Mouse (Mus musculus): ENCODE results near the gene Mark3. TPM values are rescaled to one million over a fixed set of nuclear protein-coding genes. Genes with fewer than 3 reads are reported as not detected.

Gene Mark3
- total and polyA plus RNA-seq, 3 experiments = 43.9 to 71.6 TPM; not detected in 1

DNA sequence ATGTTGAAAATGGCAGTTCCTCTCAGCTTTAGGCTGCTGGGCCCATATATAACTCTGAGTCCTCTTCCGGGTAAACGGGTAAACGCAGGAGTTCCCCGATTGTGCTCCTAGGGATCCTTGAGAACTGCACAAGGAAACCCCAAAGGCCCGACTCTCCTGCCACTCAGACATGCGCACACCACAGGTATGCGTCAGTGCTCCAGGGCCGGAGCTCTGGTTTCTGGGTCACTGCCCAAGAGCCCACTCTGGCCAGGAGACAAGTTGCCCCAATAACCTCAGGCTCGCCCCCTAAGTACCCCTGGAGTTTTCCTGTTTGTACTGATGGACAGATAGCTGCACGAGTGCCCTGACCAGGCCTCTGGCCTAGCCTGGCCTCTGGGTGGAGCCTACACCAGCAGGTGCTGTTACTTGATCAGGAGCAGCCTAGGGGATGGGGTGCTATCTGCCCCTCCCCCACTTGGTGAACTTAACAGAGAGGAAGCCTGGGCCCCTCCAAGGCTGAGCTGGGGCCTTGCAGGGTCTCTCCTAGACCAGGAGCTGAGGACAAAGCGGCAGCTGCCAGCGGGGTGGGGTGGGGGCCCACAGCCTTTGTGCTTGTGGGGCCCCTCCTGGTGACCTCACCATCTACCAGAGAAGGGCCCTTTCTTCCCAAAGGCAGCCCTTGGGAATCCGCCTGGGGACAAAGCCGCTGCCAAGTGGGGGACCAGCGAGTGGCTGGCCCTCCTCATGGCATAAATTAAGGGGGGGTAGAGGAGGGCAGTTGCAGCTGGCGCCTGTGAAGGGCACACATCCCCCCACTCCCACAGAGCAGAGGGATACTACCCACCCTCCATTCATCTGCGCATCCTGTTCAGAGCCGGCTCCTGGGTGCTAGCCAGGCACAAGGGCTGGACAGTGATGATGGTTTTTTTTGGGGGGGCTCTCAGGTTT lies 119.3 kb downstream of the Mark3 start:
- Histone ChIP-seq H3K27me3 (ENCODE audit: control insufficient read depth in 1 of 2, insufficient read depth in 2 of 2, low read length in 2 of 2) (no peaks in the 10 kb centered on the region), H3K36me3 (ENCODE audit: control insufficient read depth in 1 of 2, insufficient read depth in 2 of 2, low read length in 2 of 2) (no peaks in the 10 kb centered on the region), H3K9me3 (replicated peaks; ENCODE audit: insufficient read depth, low read length) (no peaks in the 10 kb centered on the region), H3K4me3 (ENCODE audit: control insufficient read depth in 1 of 2, insufficient read depth in 1 of 2, low read depth in 2 of 2, low read length in 2 of 2) (no peak overlapping the region), H3K27ac (ENCODE audit: control insufficient read depth, low read depth, low read length) (no peak overlapping the region), H3K79me2 (ENCODE audit: control insufficient read depth, insufficient read depth, low read length, poor library complexity) (no peaks in the 10 kb centered on the region), H3K9ac (ENCODE audit: control insufficient read depth, low read depth, low read length, poor library complexity, severe bottlenecking) (no peak overlapping the region), H3K4me1 (ENCODE audit: control insufficient read depth in 1 of 2, insufficient read depth in 2 of 2, low read length in 2 of 2) (no peaks in the 10 kb centered on the region)
- DNase-seq (ENCODE audit: low read depth, low spot score) = no peak
- TF ChIP-seq POLR2A (IDR thresholded peaks at IDR 0.05; ENCODE audit: control insufficient read depth in 1 of 2, insufficient read depth in 1 of 2, low read depth in 1 of 2, low read length in 2 of 2, poor library complexity in 1 of 2) (no peak), ETS1 (IDR thresholded peaks at IDR 0.05; ENCODE audit: low read depth, low read length) (no peak), ZNF384 (IDR thresholded peaks at IDR 0.05; ENCODE audit: low read depth, low read length) (no peak), MAZ (IDR thresholded peaks at IDR 0.05; ENCODE audit: low read depth, low read length) (no peak)

- no peaks in the 10 kb centered on the region for H3K36me3 ChIP-seq (ENCODE audit: control insufficient read depth in 1 of 2, insufficient read depth in 2 of 2, low read length in 2 of 2)
- no peaks in the 10 kb centered on the region for H3K79me2 ChIP-seq (ENCODE audit: control insufficient read depth, insufficient read depth, low read length, poor library complexity)
- TF ChIP-seq GATA1 (IDR thresholded peaks at IDR 0.05; ENCODE audit: low read depth, low read length) (no peak), BHLHE40 (IDR thresholded peaks at IDR 0.05; ENCODE audit: borderline replicate concordance, low read depth, low read length) (no peak), MYB (IDR thresholded peaks at IDR 0.05; ENCODE audit: low read depth, low read length) (no peak), ETS1 (IDR thresholded peaks at IDR 0.05; ENCODE audit: low read depth, low read length) (no peak), TAL1 (IDR thresholded peaks at IDR 0.05; ENCODE audit: low read length) (no peak)
- no peaks in the 10 kb centered on the region for H3K9me3 ChIP-seq (replicated peaks; ENCODE audit: insufficient read depth, low read length)
- no peak for DNase-seq (ENCODE audit: low read depth, low spot score)
- H3K9ac ChIP-seq (ENCODE audit: control insufficient read depth, low read depth, low read length, poor library complexity, severe bottlenecking) = no peak overlapping the region
- no peak overlapping the region for H3K27ac ChIP-seq (ENCODE audit: control insufficient read depth, low read depth, low read length)
- H3K27me3 ChIP-seq (ENCODE audit: control insufficient read depth in 1 of 2, insufficient read depth in 2 of 2, low read length in 2 of 2) = no peaks in the 10 kb centered on the region
- no peak overlapping the region for H3K4me3 ChIP-seq (ENCODE audit: control insufficient read depth in 1 of 2, insufficient read depth in 1 of 2, low read depth in 2 of 2, low read length in 2 of 2)
- no peaks in the 10 kb centered on the region for H3K4me1 ChIP-seq (ENCODE audit: control insufficient read depth in 1 of 2, insufficient read depth in 2 of 2, low read length in 2 of 2)
Measured at GRCm38 (mm10) chr12:111694271-111694781, 120.0 kb downstream of the Mark3 start.

- no peaks in the 10 kb centered on the region for H3K36me3 ChIP-seq (ENCODE audit: control insufficient read depth in 1 of 2, insufficient read depth in 2 of 2, low read length in 2 of 2)
- no peak for DNase-seq (ENCODE audit: low read depth, low spot score)
- no peaks in the 10 kb centered on the region for H3K79me2 ChIP-seq (ENCODE audit: control insufficient read depth, insufficient read depth, low read length, poor library complexity)
- no peak overlapping the region for H3K27ac ChIP-seq (ENCODE audit: control insufficient read depth, low read depth, low read length)
- no peak for TF ChIP-seq USF2 (IDR thresholded peaks at IDR 0.05; ENCODE audit: borderline replicate concordance in 1 of 2, insufficient read depth in 1 of 2, low read depth in 1 of 2, low read length in 2 of 2)
- TF ChIP-seq CHD2 (IDR thresholded peaks at IDR 0.05; ENCODE audit: low read length) = no peak
- TF ChIP-seq MAFK (IDR thresholded peaks at IDR 0.05; ENCODE audit: borderline replicate concordance, low read depth, low read length) = no peak
- no peak for TF ChIP-seq EP300 (IDR thresholded peaks at IDR 0.05; ENCODE audit: low read depth in 1 of 2, low read length in 2 of 2)
- no peak for TF ChIP-seq GATA1 (IDR thresholded peaks at IDR 0.05; ENCODE audit: low read depth, low read length)
- TF ChIP-seq USF1 (IDR thresholded peaks at IDR 0.05; ENCODE audit: low read depth, low read length) = no peak
- TF ChIP-seq SMC3 (IDR thresholded peaks at IDR 0.05; ENCODE audit: low read depth, low read length) = no peak
- no peak for TF ChIP-seq ETS1 (IDR thresholded peaks at IDR 0.05; ENCODE audit: low read depth, low read length)
- TF ChIP-seq UBTF (IDR thresholded peaks at IDR 0.05; ENCODE audit: borderline replicate concordance, insufficient read depth, low read depth, low read length) = no peak
- TF ChIP-seq CTCF (IDR thresholded peaks at IDR 0.05 in 2 of 3, conservative IDR thresholded peaks at IDR 0.05 in 1 of 3; ENCODE audit: control insufficient read depth in 1 of 3, insufficient read depth in 1 of 3, low read depth in 2 of 3, low read length in 3 of 3, poor library complexity in 1 of 3, severe bottlenecking in 1 of 3) = no peak
- TF ChIP-seq KAT2A (conservative IDR thresholded peaks at IDR 0.05; ENCODE audit: low read depth, low read length) = no peak
- TF ChIP-seq POLR2A (IDR thresholded peaks at IDR 0.05; ENCODE audit: control insufficient read depth in 1 of 2, insufficient read depth in 1 of 2, low read depth in 1 of 2, low read length in 2 of 2, poor library complexity in 1 of 2) = no peak
- TF ChIP-seq JUND (IDR thresholded peaks at IDR 0.05; ENCODE audit: low read depth, low read length) = no peak
- no peak for TF ChIP-seq MAX (IDR thresholded peaks at IDR 0.05; ENCODE audit: low read length)
- no peak for TF ChIP-seq BHLHE40 (IDR thresholded peaks at IDR 0.05; ENCODE audit: borderline replicate concordance, low read depth, low read length)
- TF ChIP-seq ZMIZ1 (IDR thresholded peaks at IDR 0.05; ENCODE audit: low read depth, low read length) = no peak
- TF ChIP-seq ZC3H11A (IDR thresholded peaks at IDR 0.05; ENCODE audit: low read depth, low read length) = no peak
- H3K9me3 ChIP-seq (replicated peaks; ENCODE audit: insufficient read depth, low read length) = no peaks in the 10 kb centered on the region
- no peaks in the 10 kb centered on the region for H3K4me1 ChIP-seq (ENCODE audit: control insufficient read depth in 1 of 2, insufficient read depth in 2 of 2, low read length in 2 of 2)
- no peak overlapping the region for H3K9ac ChIP-seq (ENCODE audit: control insufficient read depth, low read depth, low read length, poor library complexity, severe bottlenecking)
- no peak overlapping the region for H3K4me3 ChIP-seq (ENCODE audit: control insufficient read depth in 1 of 2, insufficient read depth in 1 of 2, low read depth in 2 of 2, low read length in 2 of 2)
- no peaks in the 10 kb centered on the region for H3K27me3 ChIP-seq (ENCODE audit: control insufficient read depth in 1 of 2, insufficient read depth in 2 of 2, low read length in 2 of 2)
Measured at GRCm38 (mm10) chr12:111694880-111695804, 120.8 kb downstream of the Mark3 start.
